Mouse (Mus musculus): ENCODE results near the gene Gm20388. TPM values are rescaled to one million over a fixed set of nuclear protein-coding genes. Genes with fewer than 3 reads are reported as not detected.

Gene Gm20388
- polyA plus RNA-seq, 1 experiment = 18.7 TPM

DNA sequence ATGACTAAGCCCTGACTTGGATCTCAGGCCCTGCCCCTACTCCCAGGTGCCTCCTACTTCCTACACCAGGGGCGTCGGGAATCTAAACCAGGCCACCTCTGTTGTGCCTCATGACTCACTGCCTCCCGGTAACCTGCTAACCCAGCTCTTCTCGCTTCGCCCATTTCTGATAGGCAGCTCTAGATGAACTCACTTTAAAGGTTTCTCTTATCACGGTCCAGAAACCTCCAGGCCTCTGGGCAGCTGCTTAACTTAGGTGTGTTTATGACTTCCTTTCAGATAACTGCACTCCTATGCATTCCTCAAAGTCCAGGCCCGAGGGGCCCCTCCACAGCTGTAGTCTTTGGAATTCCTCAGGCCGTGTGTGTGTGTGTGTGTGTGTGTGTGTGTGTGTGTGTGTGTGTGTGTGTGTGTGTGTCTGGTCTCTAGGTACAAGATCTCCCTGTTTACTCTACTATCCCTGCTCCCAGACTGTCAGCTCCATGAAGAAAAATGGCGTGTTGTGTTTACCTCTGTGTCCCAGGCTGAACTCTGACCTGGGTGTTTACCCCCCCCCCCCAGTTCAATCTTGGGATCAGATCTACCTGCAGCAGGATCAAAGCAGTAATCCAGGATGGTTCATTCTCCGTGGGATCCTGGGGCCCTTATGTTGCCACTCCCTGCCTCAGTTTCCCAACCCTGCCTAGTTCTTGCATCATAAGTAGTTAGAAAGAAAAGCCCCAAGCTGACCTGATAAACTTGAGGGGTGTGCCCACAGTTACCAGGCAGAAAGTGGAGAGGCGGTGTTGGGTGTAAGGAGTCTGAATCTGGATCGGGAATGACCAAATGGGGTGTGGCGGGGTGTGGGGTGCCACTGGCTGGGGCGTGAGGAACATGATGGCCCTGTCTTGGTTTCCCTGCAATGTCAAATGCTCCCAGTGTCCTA is 2725.5 kb downstream of the Gm20388 start:
- Histone ChIP-seq H3K4me1 (ENCODE audit: control insufficient read depth, insufficient read depth, low read length) (peaks cover 46% of the 10 kb centered on the region), H3K4me3 (replicated peaks; ENCODE audit: insufficient read depth, low read depth, low read length) (no peak overlapping the region), H3K27ac (ENCODE audit: insufficient read depth, low read length) (no peak overlapping the region), H3K27me3 (ENCODE audit: control insufficient read depth, insufficient read depth, low read length) (no peaks in the 10 kb centered on the region)
- DNase-seq = no peak
- WGBS = 75% methylated on average over 14 of the region's 14 CpGs
- TF ChIP-seq POLR2A (IDR thresholded peaks at IDR 0.05; ENCODE audit: borderline replicate concordance, insufficient read depth, low read length) (no peak), CTCF (IDR thresholded peaks at IDR 0.05; ENCODE audit: borderline replicate concordance, insufficient read depth, low read depth, low read length) (no peak)

DNA sequence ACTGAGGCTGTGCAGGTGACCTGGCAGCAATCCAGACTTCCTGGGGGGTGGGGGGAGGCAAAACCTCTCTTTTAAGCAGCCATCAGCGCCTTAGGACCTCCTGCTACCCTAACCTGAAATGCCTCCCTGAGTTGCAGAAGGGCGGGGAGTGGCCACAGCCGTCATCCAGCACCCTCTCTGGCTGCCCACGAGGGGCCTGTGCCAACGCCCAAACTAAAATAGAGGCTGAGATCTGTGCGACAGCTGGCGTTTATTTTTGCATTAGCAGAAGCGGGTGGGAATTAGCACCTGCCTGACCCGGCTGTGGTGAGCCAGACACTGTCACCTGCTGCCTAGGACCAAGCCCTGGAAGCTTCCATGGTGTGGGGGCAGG is 2726.1 kb downstream of the Gm20388 start:
- H3K27me3 ChIP-seq (ENCODE audit: control insufficient read depth, insufficient read depth, low read length) = no peaks in the 10 kb centered on the region
- TF ChIP-seq CTCF (IDR thresholded peaks at IDR 0.05; ENCODE audit: borderline replicate concordance, insufficient read depth, low read depth, low read length) (no peak), POLR2A (IDR thresholded peaks at IDR 0.05; ENCODE audit: borderline replicate concordance, insufficient read depth, low read length) (no peak)
- DNase-seq = peak in 1 of 2 experiments; percentile 38
- no peak overlapping the region for H3K4me3 ChIP-seq (replicated peaks; ENCODE audit: insufficient read depth, low read depth, low read length)
- H3K27ac ChIP-seq (ENCODE audit: insufficient read depth, low read length) = no peak overlapping the region
- WGBS = 17% methylated on average over 9 of the region's 9 CpGs
- H3K4me1 ChIP-seq (ENCODE audit: control insufficient read depth, insufficient read depth, low read length) = peaks cover 49% of the 10 kb centered on the region

DNA sequence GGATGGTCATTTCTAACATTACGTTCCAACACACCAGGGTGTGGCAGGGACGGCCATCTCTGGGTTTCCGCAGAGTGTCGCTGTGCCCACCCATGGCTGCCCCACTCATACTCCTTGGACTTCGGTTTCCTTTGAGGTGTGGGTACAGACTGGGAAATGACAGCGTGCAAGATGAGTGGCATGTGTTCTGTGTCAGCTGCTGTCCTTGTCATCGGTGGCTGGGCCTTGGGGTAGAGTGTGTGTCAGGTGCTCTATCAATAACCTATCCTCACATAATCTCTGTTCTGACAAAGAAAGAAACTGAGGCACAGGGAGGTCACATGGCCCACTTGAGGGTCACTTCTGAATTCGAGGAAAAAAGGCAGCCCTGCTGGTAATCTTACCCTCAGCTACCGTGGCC is 2726.6 kb downstream of the Gm20388 start:
- TF ChIP-seq POLR2A (IDR thresholded peaks at IDR 0.05; ENCODE audit: borderline replicate concordance, insufficient read depth, low read length) (no peak), CTCF (IDR thresholded peaks at IDR 0.05; ENCODE audit: borderline replicate concordance, insufficient read depth, low read depth, low read length) (no peak)
- H3K27me3 ChIP-seq (ENCODE audit: control insufficient read depth, insufficient read depth, low read length) = no peaks in the 10 kb centered on the region
- H3K4me3 ChIP-seq (replicated peaks; ENCODE audit: insufficient read depth, low read depth, low read length) = no peak overlapping the region
- DNase-seq = no peak
- 66% methylated on average over 9 of the region's 9 CpGs for WGBS
- H3K4me1 ChIP-seq (ENCODE audit: control insufficient read depth, insufficient read depth, low read length) = peaks cover 50% of the 10 kb centered on the region
- H3K27ac ChIP-seq (ENCODE audit: insufficient read depth, low read length) = no peak overlapping the region

DNA sequence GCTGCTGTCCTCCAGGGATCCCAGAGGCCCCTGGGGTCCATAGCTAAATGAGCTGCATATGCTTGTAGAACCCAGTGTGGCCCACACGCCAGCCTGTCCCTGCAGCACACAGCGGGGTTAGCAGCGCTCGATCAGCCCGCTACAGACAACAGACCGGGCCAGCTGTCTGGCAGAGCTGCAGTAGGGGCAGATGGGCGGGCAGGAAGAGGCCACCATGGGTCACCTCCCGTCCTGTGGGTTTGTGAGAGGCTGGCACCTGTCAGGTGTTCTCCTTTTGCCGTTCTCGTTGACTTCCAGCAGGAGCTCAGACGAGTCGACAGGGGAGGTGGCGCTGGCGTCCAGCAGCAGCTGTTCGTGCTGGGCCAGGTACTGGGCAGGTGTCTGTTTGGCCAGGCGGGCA is 2728.0 kb downstream of the Gm20388 start:
- WGBS = 14% methylated on average over 16 of the region's 16 CpGs
- H3K27me3 ChIP-seq (ENCODE audit: control insufficient read depth, insufficient read depth, low read length) = no peaks in the 10 kb centered on the region
- peak; percentile 66 to 68 for DNase-seq
- H3K4me3 ChIP-seq (replicated peaks; ENCODE audit: insufficient read depth, low read depth, low read length) = no peak overlapping the region
- TF ChIP-seq POLR2A (IDR thresholded peaks at IDR 0.05; ENCODE audit: borderline replicate concordance, insufficient read depth, low read length) = no peak
- 0 out of 2 replicates have a peak overlapping the region, but pooled peaks have one; percentile 2 for H3K27ac ChIP-seq (ENCODE audit: insufficient read depth, low read length)
- H3K4me1 ChIP-seq (ENCODE audit: control insufficient read depth, insufficient read depth, low read length) = peaks cover 53% of the 10 kb centered on the region

DNA sequence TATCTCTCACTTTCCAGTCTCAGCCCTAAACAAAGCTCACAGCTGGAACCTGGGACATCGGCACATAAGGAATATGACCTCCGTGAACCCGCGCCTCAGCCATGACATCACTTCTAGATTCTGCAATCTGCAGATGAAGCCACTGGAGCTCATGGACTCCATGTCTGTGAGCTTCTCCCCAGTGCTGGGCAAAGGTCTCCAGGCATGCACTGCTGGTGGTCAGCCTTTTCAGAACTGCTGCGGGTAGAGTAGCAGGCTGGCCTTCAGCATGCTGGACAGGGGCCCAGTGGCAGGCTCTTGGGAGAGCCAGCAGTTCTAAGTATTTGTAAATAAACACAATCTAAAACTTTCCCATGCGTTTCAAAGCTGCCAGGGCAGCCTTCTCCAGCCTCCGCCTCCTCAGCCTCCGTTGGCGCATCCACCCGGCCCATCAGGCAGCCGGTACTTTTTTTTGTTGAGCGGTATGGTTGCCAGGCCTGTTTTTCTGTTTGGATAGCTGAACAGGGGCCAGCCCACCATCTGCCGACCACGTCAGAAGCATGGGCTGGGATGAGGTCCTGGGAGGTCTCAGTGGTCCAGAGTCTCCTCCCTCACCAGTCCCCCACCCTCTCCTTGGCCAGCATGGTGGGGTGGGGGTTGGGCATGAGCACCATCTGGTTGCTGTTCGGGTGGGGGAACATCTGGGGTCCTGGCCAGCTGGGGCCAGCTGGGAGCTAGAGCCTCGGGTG is 2729.0 kb downstream of the Gm20388 start:
- DNase-seq = peak; percentile 71 to 80
- Histone ChIP-seq H3K4me1 (ENCODE audit: control insufficient read depth, insufficient read depth, low read length) (peaks cover 55% of the 10 kb centered on the region), H3K27ac (ENCODE audit: insufficient read depth, low read length) (peak overlapping the region; percentile 17), H3K27me3 (ENCODE audit: control insufficient read depth, insufficient read depth, low read length) (no peaks in the 10 kb centered on the region), H3K4me3 (replicated peaks; ENCODE audit: insufficient read depth, low read depth, low read length) (no peak overlapping the region)
- 12% methylated on average over 16 of the region's 16 CpGs for WGBS
- TF ChIP-seq POLR2A (IDR thresholded peaks at IDR 0.05; ENCODE audit: borderline replicate concordance, insufficient read depth, low read length) (no peak), CTCF (IDR thresholded peaks at IDR 0.05; ENCODE audit: borderline replicate concordance, insufficient read depth, low read depth, low read length) (no peak)

DNA sequence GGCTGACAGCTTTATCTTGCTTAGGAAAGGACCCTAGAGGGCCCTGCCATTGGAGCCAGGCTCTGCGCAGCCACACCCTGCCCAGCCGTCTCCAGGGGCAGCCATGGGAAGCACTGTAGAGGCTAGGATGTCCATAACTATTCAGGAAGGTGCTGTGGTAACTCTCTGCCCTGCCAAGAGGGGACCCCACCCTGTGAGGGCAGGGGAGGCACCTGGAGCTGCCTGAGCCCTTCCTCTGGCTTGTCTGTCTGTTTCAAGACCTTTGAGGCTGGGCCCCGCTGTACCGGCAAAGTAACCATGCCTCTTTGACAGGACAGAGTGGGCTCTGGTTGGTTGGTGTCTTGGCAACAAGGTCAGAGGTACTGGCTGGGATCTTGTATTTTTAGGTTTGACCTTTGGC is 2730.2 kb downstream of the Gm20388 start:
- Histone ChIP-seq H3K27ac (ENCODE audit: insufficient read depth, low read length) (0 out of 2 replicates have a peak overlapping the region, but pooled peaks have one; percentile 17), H3K4me3 (replicated peaks; ENCODE audit: insufficient read depth, low read depth, low read length) (no peak overlapping the region), H3K27me3 (ENCODE audit: control insufficient read depth, insufficient read depth, low read length) (no peaks in the 10 kb centered on the region), H3K4me1 (ENCODE audit: control insufficient read depth, insufficient read depth, low read length) (peaks cover 60% of the 10 kb centered on the region)
- TF ChIP-seq CTCF (IDR thresholded peaks at IDR 0.05; ENCODE audit: borderline replicate concordance, insufficient read depth, low read depth, low read length) = no peak
- no peak for TF ChIP-seq POLR2A (IDR thresholded peaks at IDR 0.05; ENCODE audit: borderline replicate concordance, insufficient read depth, low read length)
- 94% methylated on average over 4 of the region's 4 CpGs for WGBS
- no peak for DNase-seq

DNA sequence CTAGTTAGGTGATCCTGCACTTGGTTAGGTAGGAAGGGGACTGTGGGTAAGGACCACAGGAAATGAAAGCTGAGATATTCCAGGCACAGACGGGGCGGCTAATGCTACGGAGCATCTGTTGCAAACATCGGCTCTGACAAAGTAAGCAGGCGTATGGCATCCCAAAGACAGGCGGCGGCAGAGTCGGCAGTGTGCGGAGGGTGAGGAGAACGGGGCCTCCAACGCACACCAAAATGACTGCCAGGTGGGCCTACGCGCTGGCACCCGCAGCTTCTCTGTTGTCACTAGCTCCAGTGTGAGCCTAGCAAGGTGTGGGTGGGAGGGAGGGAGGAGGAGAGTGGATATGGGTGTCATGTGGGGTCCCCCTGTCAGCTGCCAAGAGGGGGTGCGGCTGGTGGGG is 2730.8 kb downstream of the Gm20388 start:
- WGBS = 55% methylated on average over 15 of the region's 15 CpGs
- no peak overlapping the region for H3K27ac ChIP-seq (ENCODE audit: insufficient read depth, low read length)
- no peak for DNase-seq
- no peak overlapping the region for H3K4me3 ChIP-seq (replicated peaks; ENCODE audit: insufficient read depth, low read depth, low read length)
- no peaks in the 10 kb centered on the region for H3K27me3 ChIP-seq (ENCODE audit: control insufficient read depth, insufficient read depth, low read length)
- TF ChIP-seq CTCF (IDR thresholded peaks at IDR 0.05; ENCODE audit: borderline replicate concordance, insufficient read depth, low read depth, low read length) (no peak), POLR2A (IDR thresholded peaks at IDR 0.05; ENCODE audit: borderline replicate concordance, insufficient read depth, low read length) (no peak)
- H3K4me1 ChIP-seq (ENCODE audit: control insufficient read depth, insufficient read depth, low read length) = peaks cover 62% of the 10 kb centered on the region
